Comparison of ENCODE assay signal across 25 mouse cellular contexts in genomic region chr15:84094921-84095320, GRCm38 (mm10). TPM values are rescaled to one million over a fixed set of nuclear protein-coding genes. Genes with fewer than 3 reads are reported as not detected.
DNase-seq lines count a peak whose midpoint lies in the region; ATAC-seq and TF ChIP-seq lines count a peak whose summit lies in the region.
"Had no signal": no experiment of that assay in that cellular context is flagged by ENCODE, and none has a peak within 500 bp of the region (broad histone marks: within the 10 kb centered on the region; RNA-seq: fewer than 3 reads in every experiment).

No protein-coding gene starts in this region.

- no peak overlapping the region for H3K4me3 ChIP-seq in forebrain, postnatal 0 days (ENCODE audit: low read depth, low read length)
- no peak overlapping the region for H3K4me3 ChIP-seq in forebrain, embryonic 12.5 days (replicated peaks)
- H3K4me3 ChIP-seq in midbrain, embryonic 10.5 days, result no peak overlapping the region
- no peak overlapping the region for H3K4me3 ChIP-seq in midbrain, embryonic 13.5 days (replicated peaks)
- H3K4me3 ChIP-seq: embryonic facial prominence, embryonic 15.5 days; erythroblast, embryonic 14.5 days; gastrocnemius, adult 2 months; heart, embryonic 12.5 days; hindbrain, embryonic 10.5 days; intestine, embryonic 15.5 days had no signal

- no peaks in the 10 kb centered on the region for H3K27me3 ChIP-seq in forebrain, postnatal 0 days (ENCODE audit: insufficient read depth, low read length)
- no peaks in the 10 kb centered on the region for H3K27me3 ChIP-seq in forebrain, embryonic 12.5 days
- H3K27me3 ChIP-seq in midbrain, embryonic 10.5 days (ENCODE audit: low read depth, poor library complexity, severe bottlenecking), result no peaks in the 10 kb centered on the region
- no peaks in the 10 kb centered on the region for H3K27me3 ChIP-seq in midbrain, embryonic 13.5 days
- H3K27me3 ChIP-seq: embryonic facial prominence, embryonic 15.5 days; intestine, embryonic 15.5 days had no signal

- peak; percentile 26 to 38 for DNase-seq in cerebellum, postnatal 25 days
- DNase-seq in cerebellum, adult 11-12 months, result no peak
- peak; percentile 50 for DNase-seq in forebrain, postnatal 0 days
- DNase-seq in midbrain, embryonic 10.5 days (ENCODE audit: low spot score), result no peak
- DNase-seq: adrenal gland, adult 2 months; adrenal gland, postnatal 36 days; cerebellum, adult 2 months; embryo, embryonic 11 days; gastrocnemius, adult 2 months; gastrocnemius, postnatal 25 days; kidney, adult 18-20 months had no signal

- TF ChIP-seq CTCF in forebrain, postnatal 0 days (IDR thresholded peaks at IDR 0.05; ENCODE audit: low read depth), result no peak

- no peak overlapping the region for H3K9ac ChIP-seq in forebrain, postnatal 0 days
- no peak overlapping the region for H3K9ac ChIP-seq in forebrain, embryonic 12.5 days
- H3K9ac ChIP-seq in midbrain, embryonic 13.5 days (replicated peaks), result no peak overlapping the region
- H3K9ac ChIP-seq: embryonic facial prominence, embryonic 15.5 days; heart, embryonic 12.5 days; intestine, embryonic 15.5 days had no signal

- peaks cover 10% of the 10 kb centered on the region for H3K4me1 ChIP-seq in forebrain, postnatal 0 days (ENCODE audit: insufficient read depth)
- H3K4me1 ChIP-seq in forebrain, embryonic 12.5 days, result no peaks in the 10 kb centered on the region
- H3K4me1 ChIP-seq in midbrain, embryonic 10.5 days, result 0 out of 2 replicates have a peak, but pooled peaks cover 2% of the 10 kb centered on the region
- no peaks in the 10 kb centered on the region for H3K4me1 ChIP-seq in midbrain, embryonic 13.5 days (replicated peaks)
- H3K4me1 ChIP-seq: embryonic facial prominence, embryonic 15.5 days; heart, embryonic 12.5 days; hindbrain, embryonic 10.5 days; intestine, embryonic 15.5 days had no signal

- peaks cover 10% of the 10 kb centered on the region for H3K36me3 ChIP-seq in forebrain, postnatal 0 days (ENCODE audit: insufficient read depth)
- no peaks in the 10 kb centered on the region for H3K36me3 ChIP-seq in forebrain, embryonic 12.5 days (replicated peaks)
- H3K36me3 ChIP-seq in midbrain, embryonic 10.5 days, result no peaks in the 10 kb centered on the region
- peaks cover 14% of the 10 kb centered on the region for H3K36me3 ChIP-seq in midbrain, embryonic 13.5 days
- H3K36me3 ChIP-seq: embryonic facial prominence, embryonic 15.5 days; heart, embryonic 12.5 days; hindbrain, embryonic 10.5 days; intestine, embryonic 15.5 days had no signal

- 37% methylated on average over 7 of the region's 7 CpGs for WGBS in forebrain, postnatal 0 days
- WGBS in forebrain, embryonic 12.5 days, result 66% methylated on average over 7 of the region's 7 CpGs
- 68% methylated on average over 7 of the region's 7 CpGs for WGBS in midbrain, embryonic 10.5 days
- 72% methylated on average over 7 of the region's 7 CpGs for WGBS in midbrain, embryonic 13.5 days

- H3K4me2 ChIP-seq in forebrain, postnatal 0 days (ENCODE audit: low read depth), result no peak overlapping the region
- H3K4me2 ChIP-seq in forebrain, embryonic 12.5 days, result no peak overlapping the region
- no peak overlapping the region for H3K4me2 ChIP-seq in midbrain, embryonic 13.5 days (replicated peaks)
- H3K4me2 ChIP-seq: embryonic facial prominence, embryonic 15.5 days; heart, embryonic 12.5 days; intestine, embryonic 15.5 days had no signal

- H3K9me3 ChIP-seq in forebrain, postnatal 0 days (ENCODE audit: low read length), result no peaks in the 10 kb centered on the region
- no peaks in the 10 kb centered on the region for H3K9me3 ChIP-seq in forebrain, embryonic 12.5 days
- H3K9me3 ChIP-seq in midbrain, embryonic 10.5 days (replicated peaks), result no peaks in the 10 kb centered on the region
- H3K9me3 ChIP-seq in midbrain, embryonic 13.5 days, result no peaks in the 10 kb centered on the region
- H3K9me3 ChIP-seq: embryonic facial prominence, embryonic 15.5 days; heart, embryonic 12.5 days; hindbrain, embryonic 10.5 days; intestine, embryonic 15.5 days had no signal

- H3K27ac ChIP-seq in forebrain, postnatal 0 days (ENCODE audit: low read depth, low read length), result 0 out of 2 replicates have a peak overlapping the region, but pooled peaks have one; percentile 35
- H3K27ac ChIP-seq in forebrain, embryonic 12.5 days, result no peak overlapping the region
- 0 out of 2 replicates have a peak overlapping the region, but pooled peaks have one; percentile 6 for H3K27ac ChIP-seq in midbrain, embryonic 10.5 days (replicated peaks)
- H3K27ac ChIP-seq in midbrain, embryonic 13.5 days, result no peak overlapping the region
- H3K27ac ChIP-seq: embryonic facial prominence, embryonic 15.5 days; gastrocnemius, adult 2 months; hindbrain, embryonic 10.5 days; intestine, embryonic 15.5 days had no signal

- ATAC-seq in forebrain, postnatal 0 days, result peak; percentile 68
- ATAC-seq in forebrain, embryonic 12.5 days (ENCODE audit: low FRiP score), result no peak
- ATAC-seq in midbrain, embryonic 13.5 days, result no peak
- ATAC-seq: intestine, embryonic 15.5 days had no signal

RNA-seq across cellular contexts. Expression of gene Sult4a1, which starts 10.6 kb away (rescaled TPM):
- 157 and 179 TPM in 2 replicates for total RNA-seq in forebrain, postnatal 0 days (2014; rRNA removed)
- 132 and 140 TPM in 2 replicates for polyA plus RNA-seq in forebrain, postnatal 0 days (2015; fragmentation: Nextera tagmentation; extraction: Ambion mirVana)
- polyA plus RNA-seq in forebrain, embryonic 12.5 days (2016; fragmentation: Nextera tagmentation; extraction: Ambion mirVana), result 21.7 and 23.3 TPM in 2 replicates
- polyA plus RNA-seq in midbrain, embryonic 10.5 days (2016; fragmentation: Nextera tagmentation; extraction: Ambion mirVana), result 11.2 and 14.3 TPM in 2 replicates
- 42.1 and 44.4 TPM in 2 replicates for polyA plus RNA-seq in midbrain, embryonic 13.5 days (2015; fragmentation: Nextera tagmentation; extraction: Ambion mirVana)
- total RNA-seq: common myeloid progenitor, adult 5-6 weeks; gastrocnemius, adult 2 months; gastrocnemius, postnatal 25 days; granulocyte monocyte progenitor cell, adult 5-6 weeks; heart, postnatal 25 days had no signal
- polyA plus RNA-seq: erythroblast, embryonic 14.5 days had no signal

RNA-seq across cellular contexts. Expression of gene Pnpla5, which starts 28.1 kb away (rescaled TPM):
- total RNA-seq in forebrain, postnatal 0 days (2014; rRNA removed), result not detected in 2 replicates
- not detected in 2 replicates for polyA plus RNA-seq in forebrain, postnatal 0 days (2015; fragmentation: Nextera tagmentation; extraction: Ambion mirVana)
- polyA plus RNA-seq in forebrain, embryonic 12.5 days (2016; fragmentation: Nextera tagmentation; extraction: Ambion mirVana), result not detected in 2 replicates
- polyA plus RNA-seq in midbrain, embryonic 10.5 days (2016; fragmentation: Nextera tagmentation; extraction: Ambion mirVana), result not detected in 2 replicates
- not detected in 2 replicates for polyA plus RNA-seq in midbrain, embryonic 13.5 days (2015; fragmentation: Nextera tagmentation; extraction: Ambion mirVana)
- total RNA-seq: common myeloid progenitor, adult 5-6 weeks; gastrocnemius, postnatal 25 days; granulocyte monocyte progenitor cell, adult 5-6 weeks; heart, adult 8-10 months; heart, postnatal 25 days had no signal
- polyA plus RNA-seq: cerebellum, adult 2 months; embryonic facial prominence, embryonic 11.5 days; embryonic facial prominence, embryonic 15.5 days; erythroblast, embryonic 14.5 days; heart, embryonic 12.5 days; heart, embryonic 16.5 days; hindbrain, embryonic 10.5 days; intestine, embryonic 15.5 days; kidney, embryonic 14.5 days had no signal

RNA-seq across cellular contexts. Expression of gene Efcab6, which starts 29.7 kb away (rescaled TPM):
- total RNA-seq in forebrain, postnatal 0 days (2014; rRNA removed), result 6.0 and 9.2 TPM in 2 replicates
- 3.2 and 4.4 TPM in 2 replicates for polyA plus RNA-seq in forebrain, postnatal 0 days (2015; fragmentation: Nextera tagmentation; extraction: Ambion mirVana)
- polyA plus RNA-seq in forebrain, embryonic 12.5 days (2016; fragmentation: Nextera tagmentation; extraction: Ambion mirVana), result 0.58 and 1.3 TPM in 2 replicates
- 0.24 and 0.26 TPM in 2 replicates for polyA plus RNA-seq in midbrain, embryonic 10.5 days (2016; fragmentation: Nextera tagmentation; extraction: Ambion mirVana)
- 0.57 and 0.85 TPM in 2 replicates for polyA plus RNA-seq in midbrain, embryonic 13.5 days (2015; fragmentation: Nextera tagmentation; extraction: Ambion mirVana)
- total RNA-seq: adrenal gland, postnatal 36 days; common myeloid progenitor, adult 5-6 weeks; granulocyte monocyte progenitor cell, adult 5-6 weeks; heart, adult 8-10 months; heart, postnatal 25 days had no signal
- polyA plus RNA-seq: adrenal gland, adult 2 months; erythroblast, embryonic 14.5 days; heart, embryonic 12.5 days; kidney, embryonic 14.5 days had no signal

Comparison
In these comparisons a context has a peak if more than half of its experiments do, and no peak if none do; other contexts are left out.
1. DNase-seq: peak in cerebellum, postnatal 25 days (2 of 2) and forebrain, postnatal 0 days (single experiment); none in cerebellum, adult 11-12 months (single experiment) and midbrain, embryonic 10.5 days (single experiment).
2. H3K27ac ChIP-seq: peak in forebrain, postnatal 0 days (single experiment) and midbrain, embryonic 10.5 days (single experiment); none in forebrain, embryonic 12.5 days (single experiment) and midbrain, embryonic 13.5 days (single experiment).